Mouse (Mus musculus) common myeloid progenitor, adult 5-6 weeks (primary cell): ENCODE measurements around the gene Ly6g5c. TPM values are rescaled to one million over a fixed set of nuclear protein-coding genes. Genes with fewer than 3 reads are reported as not detected.

ENCODE experiments used
- total RNA-seq: library from RNA; stranded (forward); fragments of 200-1000, 187-1606 nt; gene quantifications from 2 replicates; pipeline ENCODE4 v1.2.3, GENCODE M21; 2017

Ly6g5c gene
- total RNA-seq, 1 experiment from 2014 or later = not detected

Other genes starting within 250 kb of the Ly6g5c start
- gene Cfb, start 245.8 kb upstream of the Ly6g5c start, total RNA-seq = not detected in 2 replicates
- gene Zbtb12, start 228.8 kb upstream of the Ly6g5c start, total RNA-seq = 11.1 and 16.2 TPM in 2 replicates
- gene Gm20547, start 226.2 kb upstream of the Ly6g5c start, total RNA-seq = not detected in 2 replicates
- 2.8 and 10.0 TPM in 2 replicates for gene C2, start 210.0 kb upstream of the Ly6g5c start, total RNA-seq
- 96.6 and 107 TPM in 2 replicates for gene Ehmt2, start 209.8 kb upstream of the Ly6g5c start, total RNA-seq
- gene Slc44a4, start 193.8 kb upstream of the Ly6g5c start, total RNA-seq = not detected in 2 replicates
- gene Neu1, start 177.0 kb upstream of the Ly6g5c start, total RNA-seq = 3.4 and 5.0 TPM in 2 replicates
- 79.3 and 84.3 TPM in 2 replicates for gene Hspa1b, start 149.0 kb upstream of the Ly6g5c start, total RNA-seq
- not detected in 2 replicates for gene Gm20481, start 138.4 kb upstream of the Ly6g5c start, total RNA-seq
- 33.5 and 47.4 TPM in 2 replicates for gene Hspa1a, start 136.1 kb upstream of the Ly6g5c start, total RNA-seq
- gene Hspa1l, start 135.6 kb upstream of the Ly6g5c start, total RNA-seq = 0.63 TPM in 1 of 2 replicates, not detected in the other
- 26.9 and 34.1 TPM in 2 replicates for gene Lsm2, start 126.4 kb upstream of the Ly6g5c start, total RNA-seq
- 174 and 210 TPM in 2 replicates for gene Vars, start 107.3 kb upstream of the Ly6g5c start, total RNA-seq
- 0.32 TPM in 1 of 2 replicates, not detected in the other for gene Vwa7, start 91.7 kb upstream of the Ly6g5c start, total RNA-seq
- 1.2 and 4.4 TPM in 2 replicates for gene Sapcd1, start 80.3 kb upstream of the Ly6g5c start, total RNA-seq
- gene Msh5, start 61.5 kb upstream of the Ly6g5c start, total RNA-seq = 3.8 and 4.2 TPM in 2 replicates
- 214 and 220 TPM in 2 replicates for gene Clic1, start 58.3 kb upstream of the Ly6g5c start, total RNA-seq
- 21.3 and 26.7 TPM in 2 replicates for gene Ddah2, start 49.2 kb upstream of the Ly6g5c start, total RNA-seq
- gene Ly6g6c, start 42.9 kb upstream of the Ly6g5c start, total RNA-seq = not detected in 2 replicates
- gene Mpig6b, start 42.1 kb upstream of the Ly6g5c start, total RNA-seq = not detected in 2 replicates
- not detected in 2 replicates for gene Ly6g6e, start 31.4 kb upstream of the Ly6g5c start, total RNA-seq
- gene Ly6g6d, start 30.2 kb upstream of the Ly6g5c start, total RNA-seq = not detected in 2 replicates
- gene Ly6g6f, start 22.7 kb upstream of the Ly6g5c start, total RNA-seq = not detected in 2 replicates
- gene Abhd16a, start 19.0 kb upstream of the Ly6g5c start, total RNA-seq = 33.1 and 38.8 TPM in 2 replicates
- not detected in 2 replicates for gene Ly6g5b, start 7.1 kb downstream of the Ly6g5c start, total RNA-seq
- 39.5 and 50.1 TPM in 2 replicates for gene Gpank1, start 13.2 kb downstream of the Ly6g5c start, total RNA-seq
- gene Csnk2b, start 13.8 kb downstream of the Ly6g5c start, total RNA-seq = 286 and 306 TPM in 2 replicates
- gene D17H6S53E, start 18.1 kb downstream of the Ly6g5c start, total RNA-seq = 6.3 and 8.2 TPM in 2 replicates
- gene Apom, start 23.8 kb downstream of the Ly6g5c start, total RNA-seq = not detected in 2 replicates
- gene Bag6, start 26.9 kb downstream of the Ly6g5c start, total RNA-seq = 58.8 and 103 TPM in 2 replicates
- gene Prrc2a, start 56.6 kb downstream of the Ly6g5c start, total RNA-seq = 74.7 and 110 TPM in 2 replicates
- gene Aif1, start 67.8 kb downstream of the Ly6g5c start, total RNA-seq = 4.7 and 5.4 TPM in 2 replicates
- gene Lst1, start 80.2 kb downstream of the Ly6g5c start, total RNA-seq = 44.3 and 51.6 TPM in 2 replicates
- 1.1 and 1.8 TPM in 2 replicates for gene Ltb, start 86.2 kb downstream of the Ly6g5c start, total RNA-seq
- gene Tnf, start 93.7 kb downstream of the Ly6g5c start, total RNA-seq = 9.4 and 11.3 TPM in 2 replicates
- gene Lta, start 97.1 kb downstream of the Ly6g5c start, total RNA-seq = not detected in 2 replicates
- not detected in 2 replicates for gene Gm16181, start 112.6 kb downstream of the Ly6g5c start, total RNA-seq
- gene Atp6v1g2, start 125.4 kb downstream of the Ly6g5c start, total RNA-seq = 1.6 and 1.8 TPM in 2 replicates
- 5.2 and 7.0 TPM in 2 replicates for gene Nfkbil1, start 127.5 kb downstream of the Ly6g5c start, total RNA-seq
- gene Ddx39b, start 133.5 kb downstream of the Ly6g5c start, total RNA-seq = 199 and 218 TPM in 2 replicates
- 427 and 466 TPM in 2 replicates for gene H2-D1, start 154.5 kb downstream of the Ly6g5c start, total RNA-seq
- 0.05 TPM in 1 of 2 replicates, not detected in the other for gene H2-Q1, start 212.1 kb downstream of the Ly6g5c start, total RNA-seq
- gene H2-Q2, start 234.0 kb downstream of the Ly6g5c start, total RNA-seq = not detected in 2 replicates